10 mouse cellular contexts compared by ENCODE assay signal in genomic region chr7:126636733-126637520, GRCm38 (mm10). TPM values are rescaled to one million over a fixed set of nuclear protein-coding genes. Genes with fewer than 3 reads are reported as not detected.
DNase-seq lines count a peak whose midpoint lies in the region; ATAC-seq lines count a peak whose summit lies in the region.
"Had no signal": no experiment of that assay in that cellular context is flagged by ENCODE, and none has a peak within 500 bp of the region (broad histone marks: within the 10 kb centered on the region; RNA-seq: fewer than 3 reads in every experiment).

No protein-coding gene starts in this region.

- no peak overlapping the region for H3K4me3 ChIP-seq in forebrain, embryonic 10.5 days

- no peaks in the 10 kb centered on the region for H3K36me3 ChIP-seq in forebrain, embryonic 10.5 days (replicated peaks)

- H3K9me3 ChIP-seq in forebrain, embryonic 10.5 days: no peaks in the 10 kb centered on the region

- no peaks in the 10 kb centered on the region for H3K4me1 ChIP-seq in forebrain, embryonic 10.5 days

- WGBS in forebrain, embryonic 10.5 days: 20% methylated on average over 4 of the region's 4 CpGs

- H3K27ac ChIP-seq in forebrain, embryonic 10.5 days: no peak overlapping the region

- ATAC-seq in frontal cortex, adult (ENCODE audit: low TSS enrichment): no peak
- ATAC-seq in megakaryocyte, adult 5-6 weeks (ENCODE audit: poor library complexity, severe bottlenecking): peak; percentile 90

- H3K27me3 ChIP-seq in forebrain, embryonic 10.5 days (ENCODE audit: poor library complexity, severe bottlenecking): no peaks in the 10 kb centered on the region

- peak; percentile 20 to 40 for DNase-seq in frontal cortex, postnatal 36 days (ENCODE audit: low spot score in 2 of 2)
- peak; percentile 21 for DNase-seq in right cerebral cortex, postnatal 14 days
- no peak for DNase-seq in right cerebral cortex, postnatal 36 days (ENCODE audit: low spot score in 2 of 2)
- peak; percentile 49 for DNase-seq in embryo, embryonic 10 days (ENCODE audit: low spot score)
- DNase-seq in kidney, postnatal 10 days: peak; percentile 54
- DNase-seq in forebrain, embryonic 10.5 days (ENCODE audit: extremely low spot score, low spot score): no peak

RNA-seq across cellular contexts. Expression of gene Nupr1, which starts 6.3 kb away (rescaled TPM):
- 54.7 and 61.4 TPM in 2 replicates for total RNA-seq in megakaryocyte, adult 5-6 weeks (2015)
- total RNA-seq in megakaryocyte, adult 5-6 weeks (2017): 108 and 126 TPM in 2 replicates
- 1.3 and 2.0 TPM in 2 replicates for polyA plus RNA-seq in forebrain, embryonic 10.5 days (2016; fragmentation: Nextera tagmentation; extraction: Ambion mirVana)

RNA-seq across cellular contexts. Expression of gene Sgf29, which starts 12.2 kb away (rescaled TPM):
- total RNA-seq in megakaryocyte, adult 5-6 weeks (2015): 42.1 and 55.6 TPM in 2 replicates
- 27.3 and 35.5 TPM in 2 replicates for total RNA-seq in megakaryocyte, adult 5-6 weeks (2017)
- 61.1 and 64.5 TPM in 2 replicates for polyA plus RNA-seq in forebrain, embryonic 10.5 days (2016; fragmentation: Nextera tagmentation; extraction: Ambion mirVana)

RNA-seq across cellular contexts. Expression of gene Sult1a1, which starts 39.3 kb away (rescaled TPM):
- total RNA-seq in megakaryocyte, adult 5-6 weeks (2015): 4.8 and 6.6 TPM in 2 replicates
- total RNA-seq in megakaryocyte, adult 5-6 weeks (2017): 6.6 and 6.9 TPM in 2 replicates
- 0.16 and 0.40 TPM in 2 replicates for polyA plus RNA-seq in forebrain, embryonic 10.5 days (2016; fragmentation: Nextera tagmentation; extraction: Ambion mirVana)

RNA-seq across cellular contexts. Expression of gene Il27, which starts 42.2 kb away (rescaled TPM):
- 2.5 and 2.9 TPM in 2 replicates for total RNA-seq in megakaryocyte, adult 5-6 weeks (2015)
- total RNA-seq in megakaryocyte, adult 5-6 weeks (2017): 3.0 and 4.8 TPM in 2 replicates
- not detected in 2 replicates for polyA plus RNA-seq in forebrain, embryonic 10.5 days (2016; fragmentation: Nextera tagmentation; extraction: Ambion mirVana)
- total RNA-seq: adrenal gland, postnatal 4 days; layer of hippocampus, adult 18-20 months had no signal

RNA-seq across cellular contexts. Expression of gene Cln3, which starts 51.3 kb away (rescaled TPM):
- 106 and 118 TPM in 2 replicates for total RNA-seq in megakaryocyte, adult 5-6 weeks (2015)
- 59.5 and 77.8 TPM in 2 replicates for total RNA-seq in megakaryocyte, adult 5-6 weeks (2017)
- 20.7 and 25.8 TPM in 2 replicates for polyA plus RNA-seq in forebrain, embryonic 10.5 days (2016; fragmentation: Nextera tagmentation; extraction: Ambion mirVana)

Comparison
In these comparisons a context has a peak if more than half of its experiments do, and no peak if none do; other contexts are left out.
1. DNase-seq: peak in frontal cortex, postnatal 36 days (2 of 2), right cerebral cortex, postnatal 14 days (single experiment), embryo, embryonic 10 days (single experiment) and kidney, postnatal 10 days (single experiment); none in right cerebral cortex, postnatal 36 days (0 of 2) and forebrain, embryonic 10.5 days (single experiment).